Mouse (Mus musculus): Measurements from ENCODE around the gene Nsf.

- TF ChIP-seq CTCF (IDR thresholded peaks at IDR 0.05 in 2 of 3, conservative IDR thresholded peaks at IDR 0.05 in 1 of 3; ENCODE audit: control insufficient read depth in 1 of 3, insufficient read depth in 1 of 3, low read depth in 2 of 3, low read length in 3 of 3, poor library complexity in 1 of 3, severe bottlenecking in 1 of 3) = no peak
- no peak for TF ChIP-seq GATA1 (IDR thresholded peaks at IDR 0.05; ENCODE audit: low read depth, low read length)
These were observed 122.1 kb downstream of the Nsf start for GRCm38 (mm10) chr11:103831766-103832165.
